In the genomic region with DNA sequence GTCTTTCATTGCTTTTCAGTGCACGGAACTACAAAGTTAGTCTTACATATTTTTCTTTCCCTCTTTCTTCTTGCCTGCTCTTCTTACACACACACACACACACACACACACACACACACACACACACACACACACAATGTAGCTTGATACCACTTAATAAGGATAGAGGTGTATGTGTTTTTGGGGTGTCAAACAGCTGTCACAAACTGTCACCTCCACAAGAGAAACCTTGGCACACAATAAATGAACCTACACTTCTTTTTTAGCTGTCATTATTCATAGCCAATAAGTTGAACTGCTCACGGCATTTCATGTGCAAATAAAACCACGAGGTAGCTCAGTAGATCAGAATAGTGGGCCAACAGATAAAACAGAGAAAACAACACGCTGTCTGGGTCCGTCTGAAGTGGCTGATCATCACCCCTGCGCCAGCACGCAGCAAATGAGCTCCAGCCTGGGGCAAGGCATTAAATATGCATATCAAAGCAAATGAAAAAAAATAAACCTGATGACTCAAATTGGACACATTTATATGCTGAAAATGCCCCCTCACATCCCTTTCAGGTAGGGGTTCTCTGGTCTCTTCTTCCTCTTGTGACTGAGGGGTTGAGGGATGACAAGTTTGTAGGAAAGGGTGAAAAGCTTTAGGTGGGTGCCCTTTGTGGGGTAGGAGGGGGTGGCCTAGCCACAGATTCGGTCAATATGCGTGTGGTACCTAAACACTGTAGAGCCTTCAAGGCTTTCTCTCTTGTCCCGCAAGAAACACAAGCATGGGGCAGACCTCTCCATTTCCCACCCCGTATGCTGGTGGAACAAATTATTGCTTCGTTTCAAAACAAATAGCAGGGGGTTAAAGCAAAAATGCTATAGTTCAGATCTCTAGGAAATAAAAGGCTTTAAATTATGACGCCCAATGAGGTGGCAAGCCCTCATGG, we compare ENCODE assay signal across 8 mouse cellular contexts. TPM values are rescaled to one million over a fixed set of nuclear protein-coding genes. Genes with fewer than 3 reads are reported as not detected.
DNase-seq lines count a peak whose midpoint lies in the region; ATAC-seq and TF ChIP-seq lines count a peak whose summit lies in the region.
"Had no signal": no experiment of that assay in that cellular context is flagged by ENCODE, and none has a peak within 500 bp of the region (broad histone marks: within the 10 kb centered on the region; RNA-seq: fewer than 3 reads in every experiment).

No protein-coding gene starts in this region.

- H3K36me3 ChIP-seq in lung, embryonic 14.5 days (ENCODE audit: insufficient read depth): peaks cover 26% of the 10 kb centered on the region
- H3K36me3 ChIP-seq in forebrain, embryonic 15.5 days: peaks cover 2% of the 10 kb centered on the region; the same call in 1 of the 2 replicates
- H3K36me3 ChIP-seq in limb, embryonic 10.5 days: peaks cover 53% of the 10 kb centered on the region
- H3K36me3 ChIP-seq in stomach, postnatal 0 days (ENCODE audit: control insufficient read depth, insufficient read depth, low read length): no peaks in the 10 kb centered on the region

- H3K4me2 ChIP-seq in lung, embryonic 14.5 days: peak overlapping the region; percentile 83; the same call in 1 of the 2 replicates
- H3K4me2 ChIP-seq in forebrain, embryonic 15.5 days (replicated peaks): peak overlapping the region; percentile 78
- H3K4me2 ChIP-seq in stomach, postnatal 0 days (replicated peaks; ENCODE audit: low read depth): peak overlapping the region; percentile 48

- no peak for TF ChIP-seq EP300 in stomach, postnatal 0 days (optimal IDR thresholded peaks at IDR 0.05)

- peaks cover 5% of the 10 kb centered on the region; the same call in 1 of the 2 replicates for H3K4me1 ChIP-seq in lung, embryonic 14.5 days (ENCODE audit: insufficient read depth)
- H3K4me1 ChIP-seq in forebrain, embryonic 15.5 days: peaks cover 69% of the 10 kb centered on the region
- peaks cover 38% of the 10 kb centered on the region for H3K4me1 ChIP-seq in limb, embryonic 10.5 days
- no peaks in the 10 kb centered on the region for H3K4me1 ChIP-seq in stomach, postnatal 0 days (replicated peaks; ENCODE audit: control insufficient read depth, insufficient read depth)

- no peak for ATAC-seq in lung, embryonic 14.5 days (ENCODE audit: insufficient read depth)
- ATAC-seq in forebrain, embryonic 15.5 days (replicated peaks): peak; percentile 87
- ATAC-seq in stomach, postnatal 0 days (ENCODE audit: low FRiP score, low TSS enrichment): no peak

- WGBS in lung, embryonic 14.5 days: 63% methylated on average over 13 of the region's 13 CpGs
- WGBS in forebrain, embryonic 15.5 days: 18% methylated on average over 13 of the region's 13 CpGs
- 70% methylated on average over 13 of the region's 13 CpGs for WGBS in limb, embryonic 10.5 days
- WGBS in stomach, postnatal 0 days: 45% methylated on average over 13 of the region's 13 CpGs

- TF ChIP-seq CTCF in lung, embryonic 14.5 days (IDR thresholded peaks at IDR 0.05; ENCODE audit: low read depth): no peak
- no peak for TF ChIP-seq CTCF in stomach, postnatal 0 days (IDR thresholded peaks at IDR 0.05; ENCODE audit: low read depth)

- no peak overlapping the region for H3K9ac ChIP-seq in lung, embryonic 14.5 days
- peak overlapping the region; percentile 95 for H3K9ac ChIP-seq in forebrain, embryonic 15.5 days (replicated peaks)
- no peak overlapping the region for H3K9ac ChIP-seq in stomach, postnatal 0 days (ENCODE audit: low read length)

- DNase-seq in lung, embryonic 14.5 days: no peak
- no peak for DNase-seq in lung, postnatal 25 days (ENCODE audit: low spot score)
- no peak for DNase-seq in limb, embryonic 10.5 days (ENCODE audit: low spot score)
- no peak for DNase-seq in stomach, postnatal 0 days (ENCODE audit: low spot score)
- DNase-seq in spleen, adult 12 weeks (ENCODE audit: low spot score): no peak
- no peak for DNase-seq in spleen, postnatal 36 days (ENCODE audit: low spot score in 2 of 2)
- DNase-seq: kidney, postnatal 4 days had no signal

- H3K9me3 ChIP-seq in lung, embryonic 14.5 days (ENCODE audit: low read depth, low read length): no peaks in the 10 kb centered on the region
- no peaks in the 10 kb centered on the region for H3K9me3 ChIP-seq in forebrain, embryonic 15.5 days
- H3K9me3 ChIP-seq in limb, embryonic 10.5 days (replicated peaks): no peaks in the 10 kb centered on the region
- no peaks in the 10 kb centered on the region for H3K9me3 ChIP-seq in stomach, postnatal 0 days (ENCODE audit: control insufficient read depth, low read length)

- no peak overlapping the region for H3K27ac ChIP-seq in lung, embryonic 14.5 days (ENCODE audit: low read depth)
- peak overlapping the region; percentile 99 for H3K27ac ChIP-seq in forebrain, embryonic 15.5 days (replicated peaks)
- no peak overlapping the region for H3K27ac ChIP-seq in limb, embryonic 10.5 days
- H3K27ac ChIP-seq in stomach, postnatal 0 days (replicated peaks): peak overlapping the region; percentile 37; the same call in 1 of the 2 replicates

- H3K27me3 ChIP-seq in lung, embryonic 14.5 days (ENCODE audit: insufficient read depth, low read length): no peaks in the 10 kb centered on the region
- no peaks in the 10 kb centered on the region for H3K27me3 ChIP-seq in forebrain, embryonic 15.5 days
- peaks cover 26% of the 10 kb centered on the region; the same call in 1 of the 2 replicates for H3K27me3 ChIP-seq in limb, embryonic 10.5 days (ENCODE audit: low read depth, poor library complexity, severe bottlenecking)
- H3K27me3 ChIP-seq in stomach, postnatal 0 days (ENCODE audit: control insufficient read depth, insufficient read depth, low read length): no peaks in the 10 kb centered on the region

- no peak overlapping the region for H3K4me3 ChIP-seq in lung, embryonic 14.5 days (ENCODE audit: low read depth, low read length)
- peak overlapping the region; percentile 79 for H3K4me3 ChIP-seq in forebrain, embryonic 15.5 days
- 0 out of 2 replicates have a peak overlapping the region, but pooled peaks have one; percentile 12 for H3K4me3 ChIP-seq in limb, embryonic 10.5 days
- H3K4me3 ChIP-seq in stomach, postnatal 0 days (ENCODE audit: low read depth, low read length): peak overlapping the region; percentile 12

RNA-seq across cellular contexts. Expression of gene Meis2, which starts 9.7 kb away (rescaled TPM):
- 31.4 and 33.1 TPM in 2 replicates for polyA plus RNA-seq in lung, embryonic 14.5 days (2014; fragmentation: Nextera tagmentation; extraction: Ambion mirVana)
- polyA plus RNA-seq in forebrain, embryonic 15.5 days (2015; fragmentation: Nextera tagmentation; extraction: Ambion mirVana): 155 and 167 TPM in 2 replicates
- 63.2 and 65.7 TPM in 2 replicates for polyA plus RNA-seq in limb, embryonic 10.5 days (2016; fragmentation: Nextera tagmentation; extraction: Ambion mirVana)
- polyA plus RNA-seq in stomach, postnatal 0 days (2015; fragmentation: Nextera tagmentation; extraction: Ambion mirVana): 17.7 and 20.2 TPM in 2 replicates

Comparison
In these comparisons a context has a peak if more than half of its experiments do, and no peak if none do; other contexts are left out.
1. H3K27ac ChIP-seq: peak in forebrain, embryonic 15.5 days (single experiment) and stomach, postnatal 0 days (single experiment); none in lung, embryonic 14.5 days (single experiment) and limb, embryonic 10.5 days (single experiment).
2. Peak in every context shown above with its lines, with median percentiles within 50 percentile points of each other: H3K4me2 ChIP-seq.